Mouse (Mus musculus) liver, adult 2 months (tissue): Measurements from ENCODE around the gene Gm2696. TPM values are rescaled to one million over a fixed set of nuclear protein-coding genes. Genes with fewer than 3 reads are reported as not detected.

Experiments used
- DNase-seq: peaks from one replicate; pipeline ENCODE4 v3.0.0-alpha.2; 2011; ENCODE audit warnings: low read depth, low spot score; ENCODE audit errors: extremely low read depth
- H3K27ac ChIP-seq: fragments of 200-500 bp; replicated peaks from 2 replicates; pipeline ENCODE4 v1.5.1; 2012; ENCODE audit warnings: low read depth, mild to moderate bottlenecking, control low read depth, inconsistent platforms, low read length; ENCODE audit not compliant: insufficient read depth
- H3K27me3 ChIP-seq: fragments of 200-500 bp; 2 replicates; pipeline ENCODE4 v1.6.1; 2012; ENCODE audit warnings: mild to moderate bottlenecking, moderate library complexity, low read length, inconsistent platforms; ENCODE audit not compliant: control insufficient read depth, insufficient read depth
- H3K36me3 ChIP-seq: fragments of 200-500 bp; 2 replicates; pipeline ENCODE4 v1.6.1; 2012; ENCODE audit warnings: low read length, inconsistent platforms; ENCODE audit not compliant: control insufficient read depth, insufficient read depth
- H3K4me1 ChIP-seq: fragments of 200-500 bp; 2 replicates; pipeline ENCODE4 v1.6.1; 2011; ENCODE audit warnings: low read length; ENCODE audit not compliant: control insufficient read depth, insufficient read depth
- H3K4me3 ChIP-seq: fragments of 200-500 bp; 2 replicates; pipeline ENCODE4 v1.5.1; 2011; ENCODE audit warnings: low read depth, mild to moderate bottlenecking, control low read depth, low read length, moderate library complexity; ENCODE audit not compliant: insufficient read depth
- H3K79me2 ChIP-seq: fragments of 200-500 bp; 2 replicates; pipeline ENCODE4 v1.6.1; 2012; ENCODE audit warnings: inconsistent platforms, mild to moderate bottlenecking, low read length, moderate library complexity; ENCODE audit not compliant: control insufficient read depth, insufficient read depth
- H3K9ac ChIP-seq: fragments of 200-500 bp; 2 replicates; pipeline ENCODE4 v1.6.1; 2012; ENCODE audit warnings: low read depth, mild to moderate bottlenecking, control low read depth, inconsistent platforms, low read length
- CTCF ChIP-seq: fragments of 200-500 bp; IDR thresholded peaks from 2 replicates; pipeline ENCODE4 v1.5.1; 2011; ENCODE audit warnings: low read depth, low read length, control low read depth
- POLR2A ChIP-seq: fragments of 200-500 bp; IDR thresholded peaks from 2 replicates; pipeline ENCODE4 v1.6.1; 2011; ENCODE audit warnings: low read length, control low read depth; ENCODE audit not compliant: insufficient read depth; ENCODE audit errors: extremely low read depth
- WGBS: fragments of 180-500 bp; shearing (Covaris S2); methylation state at CpG from one replicate; pipeline ENCODE4 v1.1.7; 2018; 5-methylcytosine and 5-hydroxymethylcytosine counted together
- polyA plus RNA-seq: library from polyadenylated mRNA; depleted of rRNA; stranded (reverse); fragments of >200 nt; gene quantifications from 2 replicates; pipeline ENCODE4 v1.2.3, GENCODE M21; 2012
- total RNA-seq: library from RNA; depleted of rRNA; stranded (reverse); fragments of >200 nt; gene quantifications from 2 replicates; pipeline ENCODE4 v1.2.3, GENCODE M21; 2014

The Gm2696 gene
- total and polyA plus RNA-seq, 2 experiments = not detected

DNA sequence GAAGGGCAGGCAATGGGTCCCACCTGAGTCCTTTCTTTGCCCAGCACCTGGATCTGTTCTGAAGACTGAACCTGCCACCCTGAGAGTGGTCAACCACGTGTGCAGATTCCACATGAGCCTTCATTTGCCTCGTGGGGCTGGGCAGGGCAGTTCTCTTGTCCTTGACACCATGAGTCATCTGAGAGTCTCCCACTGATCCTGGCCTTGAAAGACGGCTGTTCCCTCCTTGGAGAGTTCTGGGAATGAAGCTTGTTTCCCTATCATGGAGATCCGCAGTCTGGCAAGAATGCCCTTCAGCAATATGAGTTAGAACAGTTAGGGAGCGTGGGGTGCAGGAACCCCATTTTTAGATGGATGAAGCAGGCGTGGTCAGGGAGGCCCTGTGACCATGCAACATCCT lies 24.5 kb downstream of the Gm2696 start:
- Histone ChIP-seq H3K27ac (no peak overlapping the region), H3K79me2 (no peaks in the 10 kb centered on the region), H3K4me1 (no peaks in the 10 kb centered on the region), H3K4me3 (no peak overlapping the region), H3K36me3 (no peaks in the 10 kb centered on the region), H3K27me3 (no peaks in the 10 kb centered on the region), H3K9ac (no peak overlapping the region)
- DNase-seq = no peak
- TF ChIP-seq POLR2A = no peak
- no peak for TF ChIP-seq CTCF
- 80% methylated on average over 6 of the region's 6 CpGs for WGBS

DNA sequence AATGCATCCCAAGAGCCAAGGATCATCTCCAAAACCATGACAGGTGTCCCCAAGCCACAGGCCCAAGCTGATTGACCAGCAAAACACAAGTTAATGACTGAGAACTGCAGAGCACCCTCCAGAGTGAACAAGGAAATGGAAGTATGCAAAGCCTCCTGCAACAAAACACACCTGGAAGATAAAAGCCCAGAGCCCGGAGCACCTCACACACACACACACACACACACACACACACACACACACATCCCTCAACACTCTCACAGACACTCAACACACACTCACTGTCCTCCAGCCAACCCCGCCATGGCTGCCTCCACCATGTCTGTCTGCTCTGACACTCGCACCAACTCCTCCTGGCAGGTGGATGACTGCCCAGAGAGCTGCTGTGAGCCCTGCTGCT lies 32.0 kb downstream of the Gm2696 start, which contains the start of gene Gm36176:
Gene Gm36176, plus strand, starts transcription at position 301 of the 400 bp plus-strand sequence.
- Histone ChIP-seq H3K4me3 (no peak within 1 kb of the TSS), H3K36me3 (no peaks in the 10 kb centered on the region), H3K27ac (no peak within 1 kb of the TSS), H3K4me1 (no peaks in the 10 kb centered on the region), H3K9ac (no peak within 1 kb of the TSS), H3K79me2 (no peaks in the 10 kb centered on the region), H3K27me3 (no peaks in the 10 kb centered on the region)
- DNase-seq = no peak
- no peak for TF ChIP-seq POLR2A
- TF ChIP-seq CTCF = no peak
- 66% methylated on average over 3 of the region's 3 CpGs for WGBS

- no peaks in the 10 kb centered on the region for H3K79me2 ChIP-seq
- no peak overlapping the region for H3K9ac ChIP-seq
- DNase-seq = no peak
- no peak overlapping the region for H3K4me3 ChIP-seq
- 39% methylated on average over 2 of the region's 2 CpGs for WGBS
- no peak overlapping the region for H3K27ac ChIP-seq
- no peaks in the 10 kb centered on the region for H3K4me1 ChIP-seq
- TF ChIP-seq POLR2A (no peak), CTCF (no peak)
- no peaks in the 10 kb centered on the region for H3K36me3 ChIP-seq
- no peaks in the 10 kb centered on the region for H3K27me3 ChIP-seq
Observed at GRCm38 (mm10) chr10:77846961-77847360, 32.5 kb downstream of the Gm2696 start.

- Histone ChIP-seq H3K79me2 (no peaks in the 10 kb centered on the region), H3K27ac (no peak overlapping the region), H3K9ac (no peak overlapping the region), H3K36me3 (no peaks in the 10 kb centered on the region), H3K27me3 (no peaks in the 10 kb centered on the region), H3K4me1 (no peaks in the 10 kb centered on the region), H3K4me3 (no peak overlapping the region)
- 93% methylated on average over 2 of the region's 2 CpGs for WGBS
- DNase-seq = no peak
- no peak for TF ChIP-seq POLR2A
- no peak for TF ChIP-seq CTCF
Observed at GRCm38 (mm10) chr10:77847538-77847937, 33.1 kb downstream of the Gm2696 start.

- 60% methylated on average over 8 of the region's 9 CpGs for WGBS
- TF ChIP-seq POLR2A (no peak), CTCF (no peak)
- Histone ChIP-seq H3K27me3 (no peaks in the 10 kb centered on the region), H3K79me2 (no peaks in the 10 kb centered on the region), H3K4me3 (no peak within 1 kb of the TSS), H3K27ac (no peak within 1 kb of the TSS), H3K4me1 (no peaks in the 10 kb centered on the region), H3K9ac (no peak within 1 kb of the TSS), H3K36me3 (no peaks in the 10 kb centered on the region)
- no peak for DNase-seq
Observed at GRCm38 (mm10) chr10:77852559-77852958, 38.1 kb downstream of the Gm2696 start, which contains the start of gene Gm10318. TSS of gene Gm10318 (plus strand) at chr10:77852859.

DNA sequence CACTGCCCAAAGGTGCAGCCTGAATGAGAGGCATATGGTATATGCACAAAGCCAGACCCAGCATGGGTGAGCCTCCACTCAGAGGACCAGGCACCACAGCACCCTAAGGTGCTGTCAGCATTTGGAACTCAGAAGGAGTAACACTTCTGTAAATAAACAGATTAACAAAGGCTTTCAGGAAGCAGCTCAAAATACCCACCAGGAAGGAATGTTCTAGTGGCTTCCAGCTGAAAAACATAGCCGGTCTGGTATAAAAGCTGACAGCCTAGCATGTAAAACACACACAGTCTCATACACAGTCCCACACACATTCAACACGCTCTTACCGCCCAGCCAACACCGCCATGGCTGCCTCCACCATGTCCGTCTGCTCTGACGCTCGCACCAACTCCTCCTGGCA lies 47.2 kb downstream of the Gm2696 start, which contains the start of gene Gm3285:
Gene Gm3285, plus strand, starts transcription at position 301 of the 400 bp plus-strand sequence.
- Histone ChIP-seq H3K79me2 (no peaks in the 10 kb centered on the region), H3K4me3 (no peak within 1 kb of the TSS), H3K27me3 (no peaks in the 10 kb centered on the region; the same call in 1 of the 2 replicates), H3K36me3 (no peaks in the 10 kb centered on the region), H3K27ac (no peak within 1 kb of the TSS), H3K9ac (no peak within 1 kb of the TSS), H3K4me1 (no peaks in the 10 kb centered on the region)
- 59% methylated on average over 7 of the region's 7 CpGs for WGBS
- DNase-seq = no peak
- no peak for TF ChIP-seq CTCF
- TF ChIP-seq POLR2A = no peak
